Mouse (Mus musculus) G1E (cell line): Measurements from ENCODE around the gene Asxl2. TPM values are rescaled to one million over a fixed set of nuclear protein-coding genes. Genes with fewer than 3 reads are reported as not detected.
A peak's percentile ranks its signal among the peaks of the same experiment; 100 is the strongest.
"Not testable (repeated sequence)": the region's sequence is repeated elsewhere in the genome, so short reads cannot be mapped to it uniquely, and the experiment has no call there.

Experiments used
- ATAC-seq: 2 replicates; pipeline ENCODE4 v1.8.0; 2016; ENCODE audit warnings: mild to moderate bottlenecking; ENCODE audit not compliant: insufficient number of reproducible peaks, poor library complexity, low FRiP score, severe bottlenecking; ENCODE audit errors: extremely low read depth
- DNase-seq: peaks from one replicate; pipeline ENCODE4 v3.0.0; 2012; ENCODE audit warnings: low spot score
- H3K27me3 ChIP-seq: 2 replicates; pipeline ENCODE4 v1.6.1; 2012; ENCODE audit warnings: mild to moderate bottlenecking, low read length, inconsistent platforms; ENCODE audit not compliant: insufficient read depth
- H3K36me3 ChIP-seq: replicated peaks from 2 replicates; pipeline ENCODE3; 2012; ENCODE audit warnings: mild to moderate bottlenecking, inconsistent platforms
- H3K4me1 ChIP-seq: 2 replicates; pipeline ENCODE4 v1.6.1; 2012; ENCODE audit warnings: low read depth, low read length, inconsistent platforms, mixed read lengths; ENCODE audit not compliant: insufficient read depth
- H3K4me3 ChIP-seq: 2 replicates; pipeline ENCODE4 v1.5.1; 2012; ENCODE audit warnings: low read depth, mild to moderate bottlenecking, inconsistent platforms, low read length, moderate library complexity, mixed read lengths
- H3K9me3 ChIP-seq: replicated peaks from 2 replicates; pipeline ENCODE4 v1.6.1; 2012; ENCODE audit warnings: inconsistent platforms
- CTCF ChIP-seq: IDR thresholded peaks from 2 replicates; pipeline ENCODE4 v1.5.1; 2012; ENCODE audit warnings: low read depth, low read length, inconsistent platforms, mixed read lengths
- GATA1 ChIP-seq: IDR thresholded peaks from 2 replicates; pipeline ENCODE4 v1.6.1; 2012; ENCODE audit warnings: borderline replicate concordance, low read length, inconsistent platforms, mixed read lengths
- GATA2 ChIP-seq: IDR thresholded peaks from 2 replicates; pipeline ENCODE4 v1.6.1; 2012; ENCODE audit warnings: low read depth, low read length, inconsistent platforms, borderline replicate concordance
- POLR2AphosphoS5 ChIP-seq: IDR thresholded peaks from 2 replicates; pipeline ENCODE4 v1.6.1; 2012; ENCODE audit warnings: low read depth, low read length, inconsistent platforms; ENCODE audit not compliant: insufficient replicate concordance
- TAL1 ChIP-seq: conservative IDR thresholded peaks from 2 replicates; pipeline ENCODE4 v1.6.1; 2012; ENCODE audit warnings: low read depth, low read length, inconsistent platforms, mixed read lengths
- polyA plus RNA-seq: library from polyadenylated mRNA; stranded (reverse); fragments of >175 nt; gene quantifications from 2 replicates; pipeline ENCODE4 v1.2.3, GENCODE M21; 2012
- total RNA-seq, 2 experiments: library from RNA; stranded (forward) in 1 of 2; stranded (reverse) in 1 of 2; fragments of 200-1000 nt in 1 of 2; fragments of >200 nt in 1 of 2; fragmentation: Nextera tagmentation in 1 of 2; gene quantifications; 2 replicates each; pipeline ENCODE4 v1.2.3; 2014 to 2017

Asxl2 gene
- total and polyA plus RNA-seq, 3 experiments: 10.6 to 91.9 (median 47.5) TPM

GRCm38 (mm10) chr12:3389394-3389793 is 37.3 kb upstream of the Asxl2 start:
- H3K9me3 ChIP-seq: no peaks in the 10 kb centered on the region
- peak overlapping the region; percentile 24; the same call in 1 of the 2 replicates for H3K4me3 ChIP-seq
- DNase-seq (no peak), ATAC-seq (peak; percentile 66)
- TF ChIP-seq GATA1 (no peak), GATA2 (no peak), CTCF (no peak), POLR2AphosphoS5 (no peak), TAL1 (no peak)
- no peaks in the 10 kb centered on the region for H3K27me3 ChIP-seq
- no peaks in the 10 kb centered on the region for H3K36me3 ChIP-seq
- peaks cover 6% of the 10 kb centered on the region for H3K4me1 ChIP-seq

- ATAC-seq (no peak), DNase-seq (no peak)
- no peaks in the 10 kb centered on the region for H3K9me3 ChIP-seq
- H3K4me1 ChIP-seq: peaks cover 6% of the 10 kb centered on the region
- TF ChIP-seq GATA1 (no peak), GATA2 (no peak)
- H3K27me3 ChIP-seq: no peaks in the 10 kb centered on the region
- H3K4me3 ChIP-seq: no peak overlapping the region
- no peaks in the 10 kb centered on the region for H3K36me3 ChIP-seq
Measured at GRCm38 (mm10) chr12:3390071-3390470, 36.6 kb upstream of the Asxl2 start.

- H3K9me3 ChIP-seq: no peaks in the 10 kb centered on the region
- TF ChIP-seq GATA2 (no peak), CTCF (peak; percentile 80), TAL1 (no peak), GATA1 (no peak)
- no peak overlapping the region for H3K4me3 ChIP-seq
- DNase-seq (peak; percentile 14), ATAC-seq (peak; percentile 41; the same call in 1 of the 2 replicates)
- H3K36me3 ChIP-seq: no peaks in the 10 kb centered on the region
- H3K27me3 ChIP-seq: no peaks in the 10 kb centered on the region
- H3K4me1 ChIP-seq: peaks cover 6% of the 10 kb centered on the region
Measured at GRCm38 (mm10) chr12:3390577-3391262, 35.9 kb upstream of the Asxl2 start.

GRCm38 (mm10) chr12:3391276-3391675 is 35.4 kb upstream of the Asxl2 start:
- Histone ChIP-seq H3K9me3 (no peaks in the 10 kb centered on the region), H3K4me1 (peaks cover 6% of the 10 kb centered on the region), H3K4me3 (no peak overlapping the region), H3K36me3 (no peaks in the 10 kb centered on the region), H3K27me3 (no peaks in the 10 kb centered on the region)
- no peak for ATAC-seq
- DNase-seq: no peak
- no peak for TF ChIP-seq TAL1
- no peak for TF ChIP-seq CTCF
- TF ChIP-seq GATA2: no peak
- no peak for TF ChIP-seq POLR2AphosphoS5
- no peak for TF ChIP-seq GATA1

- Histone ChIP-seq H3K36me3 (no peaks in the 10 kb centered on the region), H3K4me3 (no peak overlapping the region), H3K27me3 (peaks cover 4% of the 10 kb centered on the region; the same call in 1 of the 2 replicates), H3K9me3 (no peaks in the 10 kb centered on the region), H3K4me1 (peaks cover 6% of the 10 kb centered on the region)
- DNase-seq: no peak
- ATAC-seq: no peak
- TF ChIP-seq TAL1 (no peak), GATA2 (no peak), POLR2AphosphoS5 (no peak), GATA1 (no peak), CTCF (no peak)
Measured at GRCm38 (mm10) chr12:3393140-3393539, 33.5 kb upstream of the Asxl2 start.

- H3K36me3 ChIP-seq: no peaks in the 10 kb centered on the region
- peaks cover 4% of the 10 kb centered on the region; the same call in 1 of the 2 replicates for H3K27me3 ChIP-seq
- DNase-seq: no peak
- no peak overlapping the region for H3K4me3 ChIP-seq
- no peaks in the 10 kb centered on the region for H3K4me1 ChIP-seq
- H3K9me3 ChIP-seq: no peaks in the 10 kb centered on the region
- TF ChIP-seq CTCF (no peak), TAL1 (no peak), GATA2 (no peak), GATA1 (no peak), POLR2AphosphoS5 (no peak)
- no peak for ATAC-seq
Measured at GRCm38 (mm10) chr12:3396931-3397330, 29.7 kb upstream of the Asxl2 start.

GRCm38 (mm10) chr12:3405662-3406061 is 21.0 kb upstream of the Asxl2 start:
- not testable (repeated sequence) for ATAC-seq, DNase-seq, H3K4me3 ChIP-seq, H3K27me3 ChIP-seq, H3K4me1 ChIP-seq, H3K9me3 ChIP-seq
- peaks cover 61% of the 10 kb centered on the region for H3K36me3 ChIP-seq
